Mouse (Mus musculus) inflammation-experienced regulatory T-cells, adult 6 months (primary cell): ENCODE data around the gene Prkce. TPM values are rescaled to one million over a fixed set of nuclear protein-coding genes. Genes with fewer than 3 reads are reported as not detected.

Source experiments
- ATAC-seq: one replicate; pipeline ENCODE4 v1.8.0; 2017
- polyA plus RNA-seq, 3 experiments: library from polyadenylated mRNA; unstranded; fragments of 100-300 nt; shearing (Covaris generic); gene quantifications; one replicate each; pipeline ENCODE4 v1.2.1; 2017

The Prkce gene
- polyA plus RNA-seq, 3 experiments from 2014 or later: 2.8 to 6.4 (median 5.2) TPM

- no peak for ATAC-seq
Measured at GRCm38 (mm10) chr17:86418334-86418733, 250.7 kb downstream of the Prkce start.

- ATAC-seq: no peak
Measured at GRCm38 (mm10) chr17:86419199-86419598, 251.6 kb downstream of the Prkce start.

GRCm38 (mm10) chr17:86420646-86421338, 253.2 kb downstream of the Prkce start:
- ATAC-seq: no peak

GRCm38 (mm10) chr17:86422023-86422422, 254.4 kb downstream of the Prkce start:
- ATAC-seq: no peak

- ATAC-seq: no peak
Measured at GRCm38 (mm10) chr17:86429877-86430276, 262.3 kb downstream of the Prkce start.

GRCm38 (mm10) chr17:86433117-86433516, 265.5 kb downstream of the Prkce start:
- ATAC-seq: no peak

GRCm38 (mm10) chr17:86433813-86434212, 266.2 kb downstream of the Prkce start:
- ATAC-seq: no peak

GRCm38 (mm10) chr17:86434781-86435180, 267.2 kb downstream of the Prkce start:
- peak; percentile 22 for ATAC-seq

- no peak for ATAC-seq
Measured at GRCm38 (mm10) chr17:86435570-86435969, 268.0 kb downstream of the Prkce start.

- ATAC-seq: no peak
Measured at GRCm38 (mm10) chr17:86435984-86436383, 268.4 kb downstream of the Prkce start.

GRCm38 (mm10) chr17:86436583-86437370, 269.2 kb downstream of the Prkce start:
- ATAC-seq: no peak

- peak; percentile 82 for ATAC-seq
Measured at GRCm38 (mm10) chr17:86437516-86438277, 270.1 kb downstream of the Prkce start.

GRCm38 (mm10) chr17:86438278-86438661, 270.7 kb downstream of the Prkce start:
- no peak for ATAC-seq

GRCm38 (mm10) chr17:86438763-86439162, 271.2 kb downstream of the Prkce start:
- no peak for ATAC-seq

- ATAC-seq: no peak
Measured at GRCm38 (mm10) chr17:86441098-86441497, 273.5 kb downstream of the Prkce start.

GRCm38 (mm10) chr17:86443886-86444285, 276.3 kb downstream of the Prkce start:
- no peak for ATAC-seq

- ATAC-seq: peak; percentile 91
Measured at GRCm38 (mm10) chr17:86444578-86445419, 277.2 kb downstream of the Prkce start.

GRCm38 (mm10) chr17:86445420-86445720, 277.8 kb downstream of the Prkce start:
- no peak for ATAC-seq

- ATAC-seq: no peak
Measured at GRCm38 (mm10) chr17:86445900-86446299, 278.3 kb downstream of the Prkce start.

GRCm38 (mm10) chr17:86447101-86447598, 279.6 kb downstream of the Prkce start:
- ATAC-seq: peak; percentile 62

GRCm38 (mm10) chr17:86452934-86453333, 285.3 kb downstream of the Prkce start:
- no peak for ATAC-seq

- no peak for ATAC-seq
Measured at GRCm38 (mm10) chr17:86453673-86454350, 286.2 kb downstream of the Prkce start.
